In the genomic region with DNA sequence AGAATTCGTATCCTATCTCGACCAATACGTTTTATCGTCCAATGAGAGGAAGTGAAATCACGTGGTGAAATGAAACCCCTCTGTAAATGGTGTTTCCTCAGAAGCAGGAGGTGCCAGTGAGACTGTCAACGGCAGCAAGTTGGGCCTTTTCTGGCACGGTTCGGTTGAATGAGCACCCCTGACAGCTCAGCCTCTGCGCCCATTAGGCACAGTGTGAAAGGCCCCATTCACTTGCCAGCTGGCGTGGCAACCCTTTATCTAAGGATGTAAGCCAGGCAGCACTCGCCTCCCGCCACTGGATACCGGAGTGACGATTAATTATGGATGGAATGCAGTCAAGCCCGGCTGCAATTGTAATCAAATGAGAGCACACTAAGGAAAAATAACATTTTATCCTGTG, we compare ENCODE assay signal across 9 mouse cellular contexts.
DNase-seq lines count a peak whose midpoint lies in the region; ATAC-seq and TF ChIP-seq lines count a peak whose summit lies in the region.
"Had no signal": no experiment of that assay in that cellular context is flagged by ENCODE, and none has a peak within 500 bp of the region (broad histone marks: within the 10 kb centered on the region; RNA-seq: fewer than 3 reads in every experiment).

No protein-coding gene starts in this region.

- peaks cover 6% of the 10 kb centered on the region; the same call in 1 of the 2 replicates for H3K9me3 ChIP-seq in forebrain, embryonic 10.5 days
- H3K9me3 ChIP-seq in heart, embryonic 13.5 days: peaks cover 9% of the 10 kb centered on the region
- H3K9me3 ChIP-seq in kidney, postnatal 0 days (replicated peaks; ENCODE audit: low read length): no peaks in the 10 kb centered on the region
- no peaks in the 10 kb centered on the region for H3K9me3 ChIP-seq in midbrain, embryonic 15.5 days

- no peaks in the 10 kb centered on the region for H3K36me3 ChIP-seq in forebrain, embryonic 10.5 days (replicated peaks)
- H3K36me3 ChIP-seq in heart, embryonic 13.5 days: no peaks in the 10 kb centered on the region
- H3K36me3 ChIP-seq in kidney, postnatal 0 days (ENCODE audit: insufficient read depth, low read length): no peaks in the 10 kb centered on the region
- H3K36me3 ChIP-seq in midbrain, embryonic 15.5 days (replicated peaks): no peaks in the 10 kb centered on the region

- peak; percentile 33 for DNase-seq in adrenal gland, adult 2 months
- DNase-seq in adrenal gland, postnatal 4 days (ENCODE audit: low spot score in 2 of 2): no peak
- DNase-seq in forebrain, embryonic 10.5 days (ENCODE audit: extremely low spot score, low spot score): peak; percentile 71
- no peak for DNase-seq in kidney, postnatal 0 days (ENCODE audit: low spot score)
- DNase-seq in spleen, postnatal 36 days (ENCODE audit: low spot score in 2 of 2): no peak
- DNase-seq in urinary bladder, postnatal 4 days (ENCODE audit: low spot score in 2 of 2): no peak

- WGBS in forebrain, embryonic 10.5 days: 33% methylated on average over 15 of the region's 15 CpGs
- WGBS in heart, embryonic 13.5 days: 29% methylated on average over 15 of the region's 15 CpGs
- 45% methylated on average over 15 of the region's 15 CpGs for WGBS in kidney, postnatal 0 days
- 8% methylated on average over 15 of the region's 15 CpGs for WGBS in midbrain, embryonic 15.5 days

- TF ChIP-seq CTCF in kidney, postnatal 0 days (IDR thresholded peaks at IDR 0.05; ENCODE audit: low read depth): no peak

- no peaks in the 10 kb centered on the region for H3K27me3 ChIP-seq in forebrain, embryonic 10.5 days (ENCODE audit: poor library complexity, severe bottlenecking)
- no peaks in the 10 kb centered on the region for H3K27me3 ChIP-seq in heart, embryonic 13.5 days (replicated peaks)
- H3K27me3 ChIP-seq in kidney, postnatal 0 days (ENCODE audit: insufficient read depth, low read length): no peaks in the 10 kb centered on the region
- H3K27me3 ChIP-seq in midbrain, embryonic 15.5 days (replicated peaks): no peaks in the 10 kb centered on the region

- peak overlapping the region; percentile 41; the same call in 1 of the 2 replicates for H3K27ac ChIP-seq in forebrain, embryonic 10.5 days
- H3K27ac ChIP-seq in heart, embryonic 13.5 days (replicated peaks): 0 out of 2 replicates have a peak overlapping the region, but pooled peaks have one; percentile 2
- H3K27ac ChIP-seq in kidney, postnatal 0 days: no peak overlapping the region
- peak overlapping the region; percentile 79 for H3K27ac ChIP-seq in midbrain, embryonic 15.5 days
- H3K27ac ChIP-seq: macrophage had no signal

- H3K9ac ChIP-seq in heart, embryonic 13.5 days: no peak overlapping the region; the same call in 1 of the 2 replicates
- H3K9ac ChIP-seq in kidney, postnatal 0 days (ENCODE audit: low read depth, low read length): no peak overlapping the region
- peak overlapping the region; percentile 52 for H3K9ac ChIP-seq in midbrain, embryonic 15.5 days

- H3K4me3 ChIP-seq in forebrain, embryonic 10.5 days: peak overlapping the region; percentile 21; the same call in 1 of the 2 replicates
- H3K4me3 ChIP-seq in heart, embryonic 13.5 days: peak overlapping the region; percentile 17
- H3K4me3 ChIP-seq in kidney, postnatal 0 days (replicated peaks; ENCODE audit: low read depth, low read length): no peak overlapping the region
- H3K4me3 ChIP-seq in midbrain, embryonic 15.5 days: peak overlapping the region; percentile 37

- peaks cover 21% of the 10 kb centered on the region for H3K4me1 ChIP-seq in forebrain, embryonic 10.5 days
- peaks cover 15% of the 10 kb centered on the region for H3K4me1 ChIP-seq in heart, embryonic 13.5 days
- H3K4me1 ChIP-seq in kidney, postnatal 0 days (replicated peaks; ENCODE audit: insufficient read depth, low read length): no peaks in the 10 kb centered on the region
- peaks cover 13% of the 10 kb centered on the region for H3K4me1 ChIP-seq in midbrain, embryonic 15.5 days

- no peak for ATAC-seq in heart, embryonic 13.5 days (ENCODE audit: extremely low read depth, insufficient number of reproducible peaks, low FRiP score, low TSS enrichment)
- ATAC-seq in kidney, postnatal 0 days (replicated peaks; ENCODE audit: low FRiP score, low read depth): 0 out of 2 replicates have a peak, but pooled peaks have one; percentile 36
- peak; percentile 93 for ATAC-seq in midbrain, embryonic 15.5 days (replicated peaks)

- H3K4me2 ChIP-seq in heart, embryonic 13.5 days: peak overlapping the region; percentile 53
- no peak overlapping the region for H3K4me2 ChIP-seq in kidney, postnatal 0 days (ENCODE audit: low read length)
- peak overlapping the region; percentile 50 for H3K4me2 ChIP-seq in midbrain, embryonic 15.5 days

Comparison
In these comparisons a context has a peak if more than half of its experiments do, and no peak if none do; other contexts are left out.
1. DNase-seq: peak in adrenal gland, adult 2 months (single experiment) and forebrain, embryonic 10.5 days (single experiment); none in adrenal gland, postnatal 4 days (0 of 2), kidney, postnatal 0 days (single experiment), spleen, postnatal 36 days (0 of 2) and urinary bladder, postnatal 4 days (0 of 2).